Mouse (Mus musculus) MEL (cell line): ENCODE measurements around the gene Nhsl2.

Experiments
- BHLHE40 ChIP-seq: IDR thresholded peaks from 2 replicates; pipeline ENCODE4 v1.6.1; 2012; ENCODE audit warnings: low read depth, mild to moderate bottlenecking, inconsistent platforms, low read length, improper control_type of control experiment, borderline replicate concordance
- CTCF ChIP-seq, 3 experiments: IDR thresholded peaks in 2 of 3; conservative IDR thresholded peaks in 1 of 3; 2 replicates each; pipeline ENCODE4 v1.5.1; 2011 to 2012; ENCODE audit warnings: low read length in 3 of 3, low read depth in 2 of 3, mild to moderate bottlenecking in 2 of 3, improper control_type of control experiment in 1 of 3, inconsistent platforms in 1 of 3, mixed read lengths in 1 of 3, moderate library complexity in 1 of 3; ENCODE audit not compliant: control insufficient read depth in 1 of 3, insufficient read depth in 1 of 3, poor library complexity in 1 of 3, severe bottlenecking in 1 of 3
- GATA1 ChIP-seq: IDR thresholded peaks from 2 replicates; pipeline ENCODE4 v1.6.1; 2011; ENCODE audit warnings: low read depth, low read length, improper control_type of control experiment
- MAFK ChIP-seq: IDR thresholded peaks from 2 replicates; pipeline ENCODE4 v1.6.1; 2011; ENCODE audit warnings: low read depth, mild to moderate bottlenecking, low read length, improper control_type of control experiment, borderline replicate concordance
- POLR2A ChIP-seq, 2 experiments: IDR thresholded peaks; 2 replicates each; pipeline ENCODE4 v1.6.1; 2011 to 2012; ENCODE audit warnings: low read length in 2 of 2, mild to moderate bottlenecking in 2 of 2, control low read depth in 1 of 2, improper control_type of control experiment in 1 of 2, low read depth in 1 of 2, moderate library complexity in 1 of 2; ENCODE audit not compliant: control insufficient read depth in 1 of 2, insufficient read depth in 1 of 2, poor library complexity in 1 of 2
- TAL1 ChIP-seq: IDR thresholded peaks from 2 replicates; pipeline ENCODE4 v1.6.1; 2012; ENCODE audit warnings: mild to moderate bottlenecking, inconsistent platforms, low read length, moderate library complexity, mixed read lengths
- ZNF384 ChIP-seq: IDR thresholded peaks from 2 replicates; pipeline ENCODE4 v1.6.1; 2012; ENCODE audit warnings: low read depth, mild to moderate bottlenecking, inconsistent platforms, low read length, improper control_type of control experiment

GRCm38 (mm10) chrX:101882141-101882751, 33.1 kb downstream of the Nhsl2 start:
- TF ChIP-seq TAL1 (no peak), POLR2A (IDR thresholded peaks at IDR 0.05; ENCODE audit: control insufficient read depth in 1 of 2, insufficient read depth in 1 of 2, low read depth in 1 of 2, low read length in 2 of 2, poor library complexity in 1 of 2) (no peak), CTCF (IDR thresholded peaks at IDR 0.05 in 2 of 3, conservative IDR thresholded peaks at IDR 0.05 in 1 of 3; ENCODE audit: control insufficient read depth in 1 of 3, insufficient read depth in 1 of 3, low read depth in 2 of 3, low read length in 3 of 3, poor library complexity in 1 of 3, severe bottlenecking in 1 of 3) (no peak), GATA1 (no peak), ZNF384 (no peak), MAFK (no peak), BHLHE40 (no peak)
